Mouse (Mus musculus): ENCODE measurements at regions not wholly inside any gene's neighbourhood (a gene's known extent, or its start where the extent isn't known, plus 50 kb on each side); places are given as distances from the start of the nearest gene placed in this dataset.
"Not testable (repeated sequence)": the region's sequence is repeated elsewhere in the genome, so short reads cannot be mapped to it uniquely, and the experiment has no call there.

DNA sequence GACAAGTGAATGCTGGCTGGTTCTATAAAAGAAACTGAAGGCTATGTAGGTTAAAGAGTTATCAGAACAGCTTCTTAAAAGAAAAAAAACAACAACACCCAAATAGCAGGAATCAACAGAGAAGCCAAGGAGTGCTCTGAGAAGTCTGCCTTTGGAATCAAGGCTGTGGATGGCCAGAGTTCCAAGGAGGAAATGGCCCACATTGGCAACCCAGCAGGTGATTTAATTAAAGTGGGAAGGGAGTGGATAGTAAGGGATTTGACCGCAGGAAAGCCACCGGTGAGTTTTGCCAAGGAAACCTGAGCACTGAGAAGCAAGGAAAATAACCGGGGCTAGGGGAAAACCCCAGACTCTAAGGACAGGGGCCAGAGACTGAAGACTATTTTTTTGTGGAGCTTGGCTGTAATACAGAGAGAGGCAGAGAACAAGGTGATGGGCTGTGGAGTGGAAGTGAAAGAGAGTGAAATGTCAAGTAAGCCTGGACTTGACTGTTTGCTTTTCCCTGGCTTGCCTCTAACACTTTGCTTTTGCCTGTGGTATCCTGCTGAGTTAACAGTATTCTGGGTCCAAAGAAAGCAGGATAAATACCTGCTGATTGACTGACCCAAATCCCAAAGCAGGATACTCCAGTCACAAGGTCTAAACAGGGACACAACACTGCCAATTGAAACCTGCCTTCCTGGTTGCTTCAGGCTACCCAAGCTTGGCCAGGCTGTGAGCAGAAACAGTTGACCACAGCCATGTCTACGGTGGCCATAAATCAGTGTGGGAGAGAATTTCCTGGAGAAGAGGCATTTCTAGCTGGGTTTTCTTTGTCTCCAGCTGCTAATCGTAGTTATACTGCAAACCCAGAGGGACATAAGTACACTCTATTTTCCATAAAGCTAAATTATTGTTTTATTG lies 125.9 kb downstream of the Arrdc3 start:
- DNase-seq (ENCODE audit: low spot score in 2 of 2) = no peak

DNA sequence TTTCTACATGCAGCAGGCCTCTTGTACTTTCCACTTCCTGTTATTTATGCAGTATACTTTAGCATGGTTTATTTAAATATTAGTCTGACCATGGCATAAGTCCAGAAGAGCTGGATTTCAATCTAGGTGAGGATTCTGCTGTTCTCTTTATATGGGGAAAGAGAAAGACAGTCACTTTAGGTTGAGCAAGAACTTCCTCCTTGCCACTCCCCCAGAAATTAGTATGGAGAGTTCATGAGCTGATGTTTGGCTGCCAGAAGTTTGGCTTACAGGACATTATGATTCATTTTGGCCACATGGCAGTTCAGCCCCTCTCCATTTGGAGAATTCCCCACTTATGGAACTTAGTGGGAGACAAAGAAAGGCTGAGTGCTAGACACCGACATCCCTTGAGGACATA lies 130.8 kb downstream of the Arrdc3 start:
- no peak for DNase-seq (ENCODE audit: low spot score in 2 of 2)

DNA sequence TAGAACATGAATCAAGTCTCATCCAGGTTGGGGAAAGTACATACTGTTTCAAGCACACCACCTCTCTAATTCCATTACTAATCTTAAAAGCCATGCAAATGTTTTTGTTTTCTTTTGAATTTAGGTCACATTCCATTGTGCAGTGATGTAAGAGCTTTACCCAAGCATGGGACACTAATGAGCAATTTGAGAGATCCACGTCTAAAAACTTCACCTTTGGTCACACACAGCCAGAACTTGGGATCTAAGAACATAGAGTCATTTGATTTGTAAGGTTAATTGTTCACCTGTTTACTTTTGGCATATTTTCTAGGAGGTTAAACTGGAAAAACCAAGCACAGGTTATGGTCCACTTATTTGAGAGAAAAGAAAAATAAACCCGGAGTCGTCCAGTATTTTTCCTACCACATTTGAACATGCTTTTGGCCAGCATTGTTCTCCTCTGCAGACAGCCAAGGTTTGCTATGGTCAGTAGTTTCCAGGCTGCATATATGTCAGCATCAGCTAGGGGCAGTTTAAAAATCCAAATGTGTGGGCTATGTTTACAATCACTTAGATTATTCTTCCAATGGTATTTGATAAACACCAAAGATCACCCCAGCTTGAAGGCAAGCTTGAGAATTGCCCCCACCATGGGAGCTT lies 137.0 kb downstream of the Arrdc3 start:
- no peak for DNase-seq (ENCODE audit: low spot score in 2 of 2)

DNA sequence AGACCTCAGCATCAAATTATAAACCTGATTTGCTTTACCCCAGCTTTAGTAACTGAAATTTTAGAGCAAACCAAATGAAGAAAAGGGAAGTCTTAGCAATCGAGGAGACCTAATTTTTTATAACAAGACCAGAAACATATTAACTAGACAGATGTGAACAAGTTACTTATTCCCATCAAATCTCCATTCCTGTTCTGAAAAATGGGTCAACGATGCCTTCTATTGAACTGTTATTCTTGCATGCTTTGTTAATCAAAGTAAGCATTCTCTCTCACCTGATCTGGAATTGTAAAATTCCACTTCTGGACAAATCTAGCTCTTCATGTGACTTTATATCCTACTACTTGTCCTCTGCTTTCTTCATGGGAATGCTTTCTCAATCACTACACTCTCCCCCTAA lies 137.6 kb downstream of the Arrdc3 start:
- DNase-seq (ENCODE audit: low spot score in 2 of 2) = no peak

DNA sequence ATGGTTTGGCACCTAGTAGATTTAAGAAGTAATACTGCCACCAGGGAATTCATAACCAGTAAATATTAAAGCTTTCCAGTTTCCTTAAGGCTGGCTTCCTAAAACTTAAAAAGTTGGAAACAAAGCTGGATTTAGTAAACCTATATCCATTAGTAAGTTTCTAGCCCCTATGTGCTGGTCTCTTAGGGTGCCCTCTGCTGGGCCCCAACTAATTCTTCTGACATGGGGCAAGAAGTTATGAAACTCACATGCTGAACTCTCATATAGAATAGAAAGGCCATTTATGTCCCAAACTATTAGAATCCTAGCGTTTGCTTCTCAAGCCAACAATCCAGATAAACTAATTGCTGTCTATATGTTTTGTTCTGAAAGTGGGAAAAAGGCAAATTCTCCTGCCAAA lies 139.2 kb downstream of the Arrdc3 start:
- DNase-seq (ENCODE audit: low spot score in 2 of 2) = no peak

DNA sequence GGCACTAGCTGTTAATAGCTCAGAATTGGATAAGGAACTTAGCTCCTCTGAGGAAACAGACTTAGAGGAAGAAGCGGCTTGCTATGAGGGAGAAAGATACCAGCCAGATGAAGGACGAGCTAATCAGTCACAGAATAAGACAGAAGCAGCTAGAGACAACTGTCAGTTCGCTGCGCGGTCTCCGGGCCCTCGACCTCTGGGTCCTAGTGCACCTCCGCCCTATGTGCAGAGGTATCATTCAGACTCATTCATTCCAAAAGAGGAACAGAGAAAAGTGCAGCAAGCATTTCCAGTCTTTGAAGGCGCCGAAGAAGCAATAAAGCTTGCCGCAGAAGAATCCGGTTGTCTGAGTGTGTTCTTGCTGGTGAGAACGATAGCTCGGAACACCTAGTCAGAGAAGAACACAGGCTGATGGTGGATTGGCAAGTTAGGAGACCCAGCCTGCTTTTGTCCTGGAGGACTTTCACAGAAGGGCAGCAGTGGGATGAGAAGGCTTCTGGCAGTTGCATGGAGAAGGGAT lies 142.1 kb downstream of the Arrdc3 start:
- not testable (repeated sequence) for DNase-seq (ENCODE audit: low spot score in 2 of 2)

DNA sequence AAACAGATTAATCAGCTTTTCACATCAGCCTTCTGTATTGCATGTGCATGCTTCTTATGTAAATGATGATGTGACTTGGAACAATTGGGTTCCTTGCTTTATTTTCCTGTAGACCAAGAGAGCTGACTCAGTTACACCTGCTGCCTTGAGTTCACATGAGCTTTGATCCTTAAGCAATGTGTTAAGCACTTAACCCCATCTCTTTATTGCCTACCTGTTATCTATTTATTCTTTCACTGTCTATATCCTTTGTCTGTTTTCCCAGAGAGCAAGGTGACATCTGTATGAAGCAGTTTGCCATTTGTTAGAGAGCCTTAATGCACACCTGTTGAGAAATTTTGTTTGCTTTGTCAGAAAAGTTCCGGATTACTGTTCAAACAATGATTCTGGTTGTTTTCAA lies 154.1 kb downstream of the Arrdc3 start:
- no peak for DNase-seq (ENCODE audit: low spot score in 2 of 2)

DNA sequence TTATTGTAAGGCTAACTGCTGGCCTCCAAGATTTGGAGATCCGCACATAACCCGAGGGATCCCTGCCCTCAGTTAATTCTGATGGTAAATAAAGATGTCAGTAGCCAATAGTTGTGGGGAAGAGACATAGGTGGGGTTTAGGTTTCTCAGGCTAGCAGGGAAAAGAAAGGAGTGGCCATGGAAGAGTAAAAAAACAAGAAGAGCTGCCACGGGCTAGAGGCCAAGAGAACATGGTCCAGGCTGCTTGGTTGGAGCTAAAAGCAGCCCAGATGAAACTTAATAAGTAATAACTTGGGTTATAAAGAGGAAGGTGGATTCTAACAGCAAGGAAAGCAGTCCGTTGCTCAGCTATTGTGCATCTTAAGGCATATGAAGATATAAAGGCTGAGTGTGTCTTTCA lies 155.6 kb downstream of the Arrdc3 start:
- no peak for DNase-seq (ENCODE audit: low spot score in 2 of 2)

DNA sequence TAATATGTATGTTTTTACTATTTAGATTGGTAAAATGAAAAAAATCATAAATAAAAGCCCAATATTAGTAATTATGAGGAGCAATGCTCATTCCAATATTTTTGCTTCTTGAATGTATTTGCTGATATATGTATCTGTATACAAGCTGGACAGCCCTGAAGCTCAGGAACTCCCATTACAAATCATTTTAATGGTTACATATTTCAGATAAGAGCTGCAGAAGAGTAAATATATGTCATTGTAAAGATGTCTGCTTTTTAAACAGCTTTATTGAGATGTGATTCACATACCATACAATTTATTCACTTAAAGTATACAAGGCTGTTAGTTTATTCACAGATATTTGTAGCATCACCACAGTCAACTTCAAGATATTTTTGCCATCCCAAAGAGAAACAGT lies 157.3 kb downstream of the Arrdc3 start:
- DNase-seq (ENCODE audit: low spot score in 2 of 2) = no peak

DNA sequence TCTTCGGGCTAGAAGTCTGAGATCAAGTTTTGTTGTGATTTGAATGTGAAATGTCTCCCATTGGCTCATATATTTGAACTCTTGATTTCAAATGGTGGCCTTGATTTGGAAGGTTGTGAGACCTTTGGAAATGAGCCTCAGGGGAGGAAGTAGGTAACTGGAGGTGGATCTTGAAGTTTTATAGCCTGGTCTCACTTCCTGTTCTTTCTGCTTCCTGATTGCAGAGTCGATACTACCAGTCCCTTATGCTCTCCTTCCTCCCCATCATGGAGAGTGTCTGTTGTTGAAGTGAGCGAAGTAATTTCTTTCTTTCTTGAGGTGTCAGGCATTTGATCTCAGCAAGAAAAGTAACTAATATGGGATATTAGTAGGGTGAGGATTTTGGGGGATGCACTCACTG lies 158.5 kb downstream of the Arrdc3 start:
- no peak for DNase-seq (ENCODE audit: low spot score in 2 of 2)
